8 mouse cellular contexts compared by ENCODE assay signal in genomic region chr8:105699488-105700215, GRCm38 (mm10). TPM values are rescaled to one million over a fixed set of nuclear protein-coding genes. Genes with fewer than 3 reads are reported as not detected.
DNase-seq lines count a peak whose midpoint lies in the region; ATAC-seq and TF ChIP-seq lines count a peak whose summit lies in the region.

No protein-coding gene starts in this region.

- peak overlapping the region; percentile 87 for H3K4me3 ChIP-seq in gastrocnemius, adult 2 months
- peak overlapping the region; percentile 88; the same call in 1 of the 2 replicates for H3K4me3 ChIP-seq in thymus, adult 2 months (ENCODE audit: control insufficient read depth, insufficient read depth, low read length)
- H3K4me3 ChIP-seq in liver, embryonic 14.5 days (ENCODE audit: insufficient read depth in 1 of 2, low read depth in 2 of 2, low read length in 2 of 2): peak overlapping the region; percentile 77 to 95

- peaks cover 37% of the 10 kb centered on the region for H3K36me3 ChIP-seq in thymus, adult 2 months (ENCODE audit: control insufficient read depth, insufficient read depth, low read length)
- no peaks in the 10 kb centered on the region; the same call in 1 of the 2 replicates for H3K36me3 ChIP-seq in liver, embryonic 14.5 days (replicated peaks; ENCODE audit: control insufficient read depth, insufficient read depth, low read depth)

- WGBS in thymus, adult 2 months: 94% methylated on average over 11 of the region's 11 CpGs
- 83% methylated on average over 11 of the region's 11 CpGs for WGBS in liver, embryonic 14.5 days (ENCODE audit: insufficient replicate concordance)

- no peak for ATAC-seq in liver, embryonic 14.5 days (ENCODE audit: insufficient read depth)

- H3K4me1 ChIP-seq in thymus, adult 2 months (replicated peaks; ENCODE audit: control insufficient read depth, insufficient read depth, low read length): peaks cover 20% of the 10 kb centered on the region
- H3K4me1 ChIP-seq in liver, embryonic 14.5 days (replicated peaks; ENCODE audit: control insufficient read depth in 2 of 2, insufficient read depth in 2 of 2, low read length in 1 of 2): peaks cover 2 to 11% of the 10 kb centered on the region in 2 experiments; a peak in 3 of 4 replicates

- intact Hi-C loops in gastrocnemius, adult 2 months (cut with DNase I): no loop called here
- intact Hi-C loops in gastrocnemius, postnatal 36 days (cut with DNase I): no loop called here

- H3K9me3 ChIP-seq in liver, embryonic 14.5 days (ENCODE audit: control insufficient read depth, low read length): no peaks in the 10 kb centered on the region

- H3K27me3 ChIP-seq in thymus, adult 2 months (ENCODE audit: control insufficient read depth, insufficient read depth, low read length): no peaks in the 10 kb centered on the region
- H3K27me3 ChIP-seq in liver, embryonic 14.5 days (ENCODE audit: control insufficient read depth, insufficient read depth, low read length): no peaks in the 10 kb centered on the region

- no peak for TF ChIP-seq POLR2A in thymus, adult 2 months (IDR thresholded peaks at IDR 0.05; ENCODE audit: control insufficient read depth, extremely low read depth, insufficient read depth, low read length, poor library complexity)

- no peak for TF ChIP-seq CTCF in gastrocnemius, adult 2 months (IDR thresholded peaks at IDR 0.05)
- no peak for TF ChIP-seq CTCF in thymus, adult 2 months (IDR thresholded peaks at IDR 0.05; ENCODE audit: borderline replicate concordance, control insufficient read depth, extremely low read depth, insufficient read depth, low read length, poor library complexity)
- no peak for TF ChIP-seq CTCF in liver, embryonic 14.5 days (IDR thresholded peaks at IDR 0.05; ENCODE audit: low read depth)

- H3K4me2 ChIP-seq in liver, embryonic 14.5 days (ENCODE audit: low read depth): peak overlapping the region; percentile 97

- H3K27ac ChIP-seq in gastrocnemius, adult 2 months: no peak overlapping the region
- no peak overlapping the region for H3K27ac ChIP-seq in thymus, adult 2 months (ENCODE audit: control insufficient read depth, insufficient read depth, low read length)
- no peak overlapping the region for H3K27ac ChIP-seq in liver, embryonic 14.5 days

- no peak for DNase-seq in gastrocnemius, adult 2 months
- no peak for DNase-seq in gastrocnemius, postnatal 36 days
- no peak for DNase-seq in thymus, adult 2 months
- DNase-seq in thymus, postnatal 14 days: no peak
- DNase-seq in liver, embryonic 14.5 days (ENCODE audit: low read depth in 3 of 3, low spot score in 3 of 3): no peak
- DNase-seq in adrenal gland, postnatal 10 days: no peak
- no peak for DNase-seq in right cerebral cortex, postnatal 25 days
- no peak for DNase-seq in adrenal gland, adult 18-20 months (ENCODE audit: low spot score in 2 of 2)

- peak overlapping the region; percentile 68 for H3K9ac ChIP-seq in liver, embryonic 14.5 days (replicated peaks)

- no peak for TF ChIP-seq EP300 in liver, embryonic 14.5 days (IDR thresholded peaks at IDR 0.05; ENCODE audit: low read depth)

RNA-seq across cellular contexts. Expression of gene Acd, which starts 1.2 kb away (rescaled TPM):
- 1 to 10 TPM; 4.2 to 5.3 TPM for total RNA-seq in gastrocnemius, adult 2 months (2021)
- 1 to 10 TPM; 6.6 to 6.7 TPM for total RNA-seq in gastrocnemius, postnatal 36 days (2021)
- polyA plus RNA-seq in thymus, adult 2 months (2012; rRNA removed): 118 and 122 TPM in 2 replicates
- 8.8 and 11.0 TPM in 2 replicates for polyA plus RNA-seq in liver, embryonic 14.5 days (2012; rRNA removed)
- polyA plus RNA-seq in liver, embryonic 14.5 days (2014; fragmentation: Nextera tagmentation; extraction: Ambion mirVana): 20.3 and 23.7 TPM in 2 replicates
- 10 to 100 TPM; 27.9 to 28.2 TPM for total RNA-seq in adrenal gland, postnatal 10 days (2021)
- total RNA-seq in adrenal gland, adult 18-20 months (2021): 10 to 100 TPM; 21.1 to 23.9 TPM

RNA-seq across cellular contexts. Expression of gene Pard6a, which starts 1.3 kb away (rescaled TPM):
- total RNA-seq in gastrocnemius, adult 2 months (2021): 1 to 10 TPM; 5.0 to 6.0 TPM
- 1 to 10 TPM; 4.7 to 6.7 TPM for total RNA-seq in gastrocnemius, postnatal 36 days (2021)
- 29.7 and 30.7 TPM in 2 replicates for polyA plus RNA-seq in thymus, adult 2 months (2012; rRNA removed)
- 5.9 and 6.0 TPM in 2 replicates for polyA plus RNA-seq in liver, embryonic 14.5 days (2012; rRNA removed)
- polyA plus RNA-seq in liver, embryonic 14.5 days (2014; fragmentation: Nextera tagmentation; extraction: Ambion mirVana): 6.4 and 7.9 TPM in 2 replicates
- 10 to 100 TPM in 1 of 2 experiments, 1 to 10 TPM in 1; 9.1 to 12.6 TPM for total RNA-seq in adrenal gland, postnatal 10 days (2021)
- 10 to 100 TPM in 1 of 2 experiments, 1 to 10 TPM in 1; 7.5 to 14.2 TPM for total RNA-seq in adrenal gland, adult 18-20 months (2021)

RNA-seq across cellular contexts. Expression of gene 4933405L10Rik, which starts 7.8 kb away (rescaled TPM):
- not detected for total RNA-seq in gastrocnemius, adult 2 months (2021)
- total RNA-seq in gastrocnemius, postnatal 36 days (2021): not detected
- not detected in 2 replicates for polyA plus RNA-seq in thymus, adult 2 months (2012; rRNA removed)
- polyA plus RNA-seq in liver, embryonic 14.5 days (2012; rRNA removed): not detected in 2 replicates
- polyA plus RNA-seq in liver, embryonic 14.5 days (2014; fragmentation: Nextera tagmentation; extraction: Ambion mirVana): not detected in 2 replicates
- not detected for total RNA-seq in adrenal gland, postnatal 10 days (2021)
- total RNA-seq in adrenal gland, adult 18-20 months (2021): not detected

RNA-seq across cellular contexts. Expression of gene Enkd1, which starts 8.4 kb away (rescaled TPM):
- total RNA-seq in gastrocnemius, adult 2 months (2021): under 1 TPM; 0.47 to 0.69 TPM
- total RNA-seq in gastrocnemius, postnatal 36 days (2021): 1 to 10 TPM in 1 of 2 experiments, under 1 TPM in 1; 0.48 to 1.2 TPM
- polyA plus RNA-seq in thymus, adult 2 months (2012; rRNA removed): 46.7 and 53.9 TPM in 2 replicates
- polyA plus RNA-seq in liver, embryonic 14.5 days (2012; rRNA removed): 7.0 and 7.8 TPM in 2 replicates
- polyA plus RNA-seq in liver, embryonic 14.5 days (2014; fragmentation: Nextera tagmentation; extraction: Ambion mirVana): 4.8 and 6.5 TPM in 2 replicates
- 1 to 10 TPM; 3.9 to 7.5 TPM for total RNA-seq in adrenal gland, postnatal 10 days (2021)
- 1 to 10 TPM; 3.0 to 3.5 TPM for total RNA-seq in adrenal gland, adult 18-20 months (2021)

RNA-seq across cellular contexts. Expression of gene Carmil2, which starts 13.6 kb away (rescaled TPM):
- total RNA-seq in gastrocnemius, adult 2 months (2021): under 1 TPM in 1 of 2 experiments, not detected in 1; 0.17 TPM
- 1 to 10 TPM in 1 of 2 experiments, not detected in 1; 1.1 TPM for total RNA-seq in gastrocnemius, postnatal 36 days (2021)
- 408 and 419 TPM in 2 replicates for polyA plus RNA-seq in thymus, adult 2 months (2012; rRNA removed)
- 1.3 and 1.4 TPM in 2 replicates for polyA plus RNA-seq in liver, embryonic 14.5 days (2012; rRNA removed)
- polyA plus RNA-seq in liver, embryonic 14.5 days (2014; fragmentation: Nextera tagmentation; extraction: Ambion mirVana): 0.24 and 0.33 TPM in 2 replicates
- total RNA-seq in adrenal gland, postnatal 10 days (2021): 1 to 10 TPM; 3.6 to 4.5 TPM
- 1 to 10 TPM; 2.0 to 2.9 TPM for total RNA-seq in adrenal gland, adult 18-20 months (2021)
